Mouse (Mus musculus): ENCODE data around the gene Cmtm7. TPM values are rescaled to one million over a fixed set of nuclear protein-coding genes. Genes with fewer than 3 reads are reported as not detected.

Gene Cmtm7
- polyA plus RNA-seq, 1 experiment from 2014 or later = 93.0 TPM

DNA sequence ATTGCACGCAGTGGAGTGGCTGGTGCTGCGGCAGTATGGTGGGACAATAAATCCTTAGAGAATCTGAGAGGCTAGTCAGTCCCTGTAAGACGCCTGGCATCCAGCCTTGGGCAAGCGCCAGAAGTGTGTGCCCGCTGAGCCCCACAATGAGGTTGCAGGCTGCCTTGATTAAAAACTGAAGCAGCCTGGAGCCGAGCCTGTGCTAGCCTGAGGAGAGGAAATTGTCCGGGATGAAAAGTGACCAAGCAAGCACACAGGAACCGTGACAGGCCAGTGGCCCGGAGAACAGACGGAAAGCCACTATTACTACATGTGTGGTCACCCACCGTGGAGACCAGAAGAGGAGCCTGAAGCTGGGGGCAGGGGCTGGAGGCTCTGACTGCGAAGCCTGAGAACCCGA lies 14.6 kb downstream of the Cmtm7 start:
- H3K36me3 ChIP-seq (ENCODE audit: insufficient read depth) = peaks cover 7% of the 10 kb centered on the region
- no peak for TF ChIP-seq CTCF (IDR thresholded peaks at IDR 0.05; ENCODE audit: low read depth)
- H3K4me3 ChIP-seq (ENCODE audit: low read depth, low read length) = no peak overlapping the region
- no peaks in the 10 kb centered on the region for H3K9me3 ChIP-seq (ENCODE audit: low read depth, low read length)
- WGBS = 70% methylated on average over 13 of the region's 13 CpGs
- ATAC-seq (ENCODE audit: insufficient read depth) (no peak), DNase-seq (no peak)
- no peaks in the 10 kb centered on the region for H3K4me1 ChIP-seq (ENCODE audit: insufficient read depth)
- H3K27me3 ChIP-seq (ENCODE audit: insufficient read depth, low read length) = no peaks in the 10 kb centered on the region
- no peak overlapping the region for H3K27ac ChIP-seq (ENCODE audit: low read depth)
- no peak overlapping the region for H3K4me2 ChIP-seq
- H3K9ac ChIP-seq = no peak overlapping the region

DNA sequence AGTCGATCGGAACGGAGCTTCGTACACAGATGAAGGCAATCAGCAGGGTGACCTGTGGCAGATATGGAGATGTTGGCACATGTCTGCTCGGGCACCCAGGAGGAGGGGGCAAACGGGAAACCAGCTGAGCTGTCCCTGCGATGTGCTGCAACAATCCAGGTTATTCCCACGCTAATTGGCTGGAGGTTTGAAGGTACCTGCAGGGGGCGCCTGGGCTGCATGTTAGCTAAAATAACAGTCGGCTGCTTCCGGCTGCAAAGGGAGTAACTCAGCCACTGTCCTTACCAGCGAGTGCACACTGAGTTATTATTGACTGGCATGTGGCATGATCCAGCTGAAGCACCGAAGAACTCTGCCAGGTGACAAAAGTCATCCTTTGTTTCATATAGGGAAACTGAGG lies 18.3 kb downstream of the Cmtm7 start:
- peak; percentile 67 for TF ChIP-seq CTCF (IDR thresholded peaks at IDR 0.05; ENCODE audit: low read depth)
- ATAC-seq (ENCODE audit: insufficient read depth) (no peak), DNase-seq (peak; percentile 75)
- H3K4me1 ChIP-seq (ENCODE audit: insufficient read depth) = no peaks in the 10 kb centered on the region
- H3K9ac ChIP-seq = no peak overlapping the region
- no peak overlapping the region for H3K27ac ChIP-seq (ENCODE audit: low read depth)
- 57% methylated on average over 13 of the region's 13 CpGs for WGBS
- no peaks in the 10 kb centered on the region for H3K9me3 ChIP-seq (ENCODE audit: low read depth, low read length)
- H3K4me2 ChIP-seq = no peak overlapping the region
- H3K27me3 ChIP-seq (ENCODE audit: insufficient read depth, low read length) = no peaks in the 10 kb centered on the region
- no peak overlapping the region for H3K4me3 ChIP-seq (ENCODE audit: low read depth, low read length)
- H3K36me3 ChIP-seq (ENCODE audit: insufficient read depth) = peaks cover 27% of the 10 kb centered on the region

DNA sequence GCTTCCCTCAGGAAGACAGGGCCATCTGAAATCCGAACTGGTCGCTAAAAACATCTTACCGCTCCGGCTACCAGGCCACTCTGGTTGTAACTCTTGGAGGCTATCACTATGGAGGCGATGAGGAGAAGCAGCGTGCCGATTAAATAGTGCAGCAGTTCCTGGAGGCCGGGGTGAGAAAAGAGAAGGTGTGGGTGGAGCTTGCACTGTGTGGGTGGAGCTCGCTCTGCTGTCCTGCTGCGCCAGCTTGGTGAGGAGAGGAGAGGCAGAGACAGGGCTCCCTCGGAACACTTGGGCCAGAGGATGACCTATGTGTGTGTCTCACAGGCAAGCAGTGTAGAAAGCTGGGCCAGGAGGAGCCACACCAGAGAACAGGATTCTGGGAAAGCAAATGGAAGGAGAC lies 19.8 kb downstream of the Cmtm7 start:
- DNase-seq (no peak), ATAC-seq (ENCODE audit: insufficient read depth) (no peak)
- Histone ChIP-seq H3K27ac (ENCODE audit: low read depth) (no peak overlapping the region), H3K4me1 (ENCODE audit: insufficient read depth) (no peaks in the 10 kb centered on the region), H3K36me3 (ENCODE audit: insufficient read depth) (peaks cover 35% of the 10 kb centered on the region), H3K9me3 (ENCODE audit: low read depth, low read length) (no peaks in the 10 kb centered on the region), H3K4me3 (ENCODE audit: low read depth, low read length) (no peak overlapping the region), H3K4me2 (no peak overlapping the region), H3K27me3 (ENCODE audit: insufficient read depth, low read length) (no peaks in the 10 kb centered on the region), H3K9ac (no peak overlapping the region)
- 63% methylated on average over 11 of the region's 11 CpGs for WGBS
- no peak for TF ChIP-seq CTCF (IDR thresholded peaks at IDR 0.05; ENCODE audit: low read depth)

DNA sequence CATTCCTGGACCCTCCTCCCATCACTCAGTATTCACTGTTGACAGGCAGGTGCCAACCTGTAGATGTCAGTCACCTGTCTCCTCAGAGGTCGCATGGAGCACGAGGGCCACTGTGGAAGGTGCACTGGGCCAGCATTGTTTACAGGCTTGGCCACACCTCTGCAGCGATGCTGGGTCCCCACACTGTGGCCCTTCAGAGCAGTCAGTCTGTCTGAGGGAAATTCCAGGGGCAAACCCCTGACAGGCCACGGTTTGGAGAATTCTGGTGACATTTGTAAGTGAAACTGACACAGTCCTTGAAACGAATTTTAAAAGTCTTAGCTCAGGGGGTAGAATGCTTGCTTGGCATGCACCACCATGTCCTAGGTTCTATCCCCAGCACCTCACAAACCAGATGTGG lies 21.3 kb downstream of the Cmtm7 start:
- Histone ChIP-seq H3K27me3 (ENCODE audit: insufficient read depth, low read length) (no peaks in the 10 kb centered on the region), H3K9ac (no peak overlapping the region), H3K4me1 (ENCODE audit: insufficient read depth) (no peaks in the 10 kb centered on the region), H3K27ac (ENCODE audit: low read depth) (no peak overlapping the region), H3K36me3 (ENCODE audit: insufficient read depth) (peaks cover 40% of the 10 kb centered on the region), H3K9me3 (ENCODE audit: low read depth, low read length) (no peaks in the 10 kb centered on the region), H3K4me2 (no peak overlapping the region), H3K4me3 (ENCODE audit: low read depth, low read length) (no peak overlapping the region)
- DNase-seq (no peak), ATAC-seq (ENCODE audit: insufficient read depth) (no peak)
- 82% methylated on average over 5 of the region's 5 CpGs for WGBS
- TF ChIP-seq CTCF (IDR thresholded peaks at IDR 0.05; ENCODE audit: low read depth) = no peak

DNA sequence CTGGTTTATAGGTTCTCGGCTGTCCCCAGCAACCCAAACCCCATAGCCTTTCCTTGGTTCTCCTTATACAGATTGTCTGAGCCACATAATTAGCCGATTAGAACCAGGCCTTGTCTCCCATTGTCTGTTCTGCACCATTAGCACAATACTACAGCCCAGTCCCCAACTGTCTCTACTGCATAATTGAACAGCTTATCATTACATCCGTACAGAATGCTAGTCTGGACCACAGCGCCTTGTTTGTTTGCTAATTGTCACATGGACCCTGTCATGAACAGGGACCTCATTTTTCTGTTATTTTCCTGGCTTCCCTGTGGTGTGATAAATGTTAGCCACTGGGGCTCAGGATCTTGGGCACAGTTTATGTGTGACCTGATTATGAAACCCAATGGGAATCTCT lies 21.8 kb downstream of the Cmtm7 start:
- DNase-seq (no peak), ATAC-seq (ENCODE audit: insufficient read depth) (no peak)
- 84% methylated on average over 4 of the region's 4 CpGs for WGBS
- Histone ChIP-seq H3K9me3 (ENCODE audit: low read depth, low read length) (no peaks in the 10 kb centered on the region), H3K9ac (no peak overlapping the region), H3K36me3 (ENCODE audit: insufficient read depth) (peaks cover 45% of the 10 kb centered on the region), H3K4me3 (ENCODE audit: low read depth, low read length) (no peak overlapping the region), H3K4me1 (ENCODE audit: insufficient read depth) (no peaks in the 10 kb centered on the region), H3K27ac (ENCODE audit: low read depth) (no peak overlapping the region), H3K4me2 (no peak overlapping the region), H3K27me3 (ENCODE audit: insufficient read depth, low read length) (no peaks in the 10 kb centered on the region)
- no peak for TF ChIP-seq CTCF (IDR thresholded peaks at IDR 0.05; ENCODE audit: low read depth)

DNA sequence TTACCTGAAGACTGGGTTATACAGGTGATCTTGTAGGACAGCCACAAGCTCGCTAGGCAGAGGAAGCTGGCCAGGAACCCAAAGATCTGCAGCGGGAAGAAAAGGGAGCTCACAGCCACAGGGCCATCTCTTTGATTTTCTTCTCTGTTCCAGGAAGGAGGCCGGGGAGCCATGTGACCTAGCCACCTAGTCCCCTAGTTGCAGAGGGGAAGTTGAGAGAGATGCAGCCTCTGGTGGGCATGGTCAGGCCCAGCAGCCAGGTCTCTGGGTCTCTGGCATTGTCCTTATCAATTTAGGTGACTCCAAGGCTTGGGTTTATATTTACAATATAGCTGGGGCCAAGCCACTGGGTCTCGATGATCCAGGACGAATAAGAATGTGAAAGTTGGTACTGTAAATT lies 22.9 kb downstream of the Cmtm7 start:
- H3K9ac ChIP-seq = no peak overlapping the region
- ATAC-seq (ENCODE audit: insufficient read depth) (no peak), DNase-seq (no peak)
- no peak overlapping the region for H3K4me2 ChIP-seq
- H3K36me3 ChIP-seq (ENCODE audit: insufficient read depth) = peaks cover 46% of the 10 kb centered on the region
- no peaks in the 10 kb centered on the region for H3K27me3 ChIP-seq (ENCODE audit: insufficient read depth, low read length)
- 73% methylated on average over 5 of the region's 5 CpGs for WGBS
- no peaks in the 10 kb centered on the region for H3K9me3 ChIP-seq (ENCODE audit: low read depth, low read length)
- H3K4me1 ChIP-seq (ENCODE audit: insufficient read depth) = no peaks in the 10 kb centered on the region
- no peak overlapping the region for H3K27ac ChIP-seq (ENCODE audit: low read depth)
- TF ChIP-seq CTCF (IDR thresholded peaks at IDR 0.05; ENCODE audit: low read depth) = no peak
- H3K4me3 ChIP-seq (ENCODE audit: low read depth, low read length) = no peak overlapping the region

DNA sequence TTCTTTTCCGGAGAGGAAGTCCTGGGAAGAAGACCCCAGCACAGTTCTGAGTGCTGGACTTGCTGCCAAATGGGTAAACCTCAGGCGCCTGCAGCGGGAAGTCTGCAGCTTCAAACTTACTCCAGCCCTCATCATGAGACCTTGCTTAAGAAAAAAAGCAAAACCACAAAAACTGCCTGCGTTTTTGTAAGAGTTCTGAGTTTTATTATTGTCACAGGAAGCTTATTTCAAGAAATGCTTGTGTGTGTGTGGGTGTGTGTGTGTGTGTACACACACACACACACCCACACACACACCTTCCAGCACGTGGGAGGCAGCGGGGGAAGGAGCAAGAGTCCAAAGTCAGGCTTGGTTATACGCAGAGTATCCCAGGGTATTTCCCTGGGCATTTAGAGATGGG lies 23.4 kb downstream of the Cmtm7 start:
- Histone ChIP-seq H3K27me3 (ENCODE audit: insufficient read depth, low read length) (no peaks in the 10 kb centered on the region), H3K36me3 (ENCODE audit: insufficient read depth) (peaks cover 46% of the 10 kb centered on the region), H3K4me2 (no peak overlapping the region), H3K4me3 (ENCODE audit: low read depth, low read length) (no peak overlapping the region), H3K4me1 (ENCODE audit: insufficient read depth) (no peaks in the 10 kb centered on the region), H3K9me3 (ENCODE audit: low read depth, low read length) (no peaks in the 10 kb centered on the region), H3K9ac (no peak overlapping the region), H3K27ac (ENCODE audit: low read depth) (no peak overlapping the region)
- DNase-seq = no peak
- no peak for ATAC-seq (ENCODE audit: insufficient read depth)
- 80% methylated on average over 7 of the region's 7 CpGs for WGBS
- TF ChIP-seq CTCF (IDR thresholded peaks at IDR 0.05; ENCODE audit: low read depth) = no peak

All from lung, embryonic 14.5 days (tissue).